Mouse (Mus musculus) skeletal muscle tissue, adult 2 months (tissue): ENCODE measurements around the gene Miip.
"Not testable (repeated sequence)": the region's sequence is repeated elsewhere in the genome, so short reads cannot be mapped to it uniquely, and the experiment has no call there.

ENCODE experiments used
- DNase-seq: peaks from one replicate; pipeline ENCODE4 v3.0.0-alpha.2; 2012; ENCODE audit warnings: low read depth, low spot score

The Miip gene

DNA sequence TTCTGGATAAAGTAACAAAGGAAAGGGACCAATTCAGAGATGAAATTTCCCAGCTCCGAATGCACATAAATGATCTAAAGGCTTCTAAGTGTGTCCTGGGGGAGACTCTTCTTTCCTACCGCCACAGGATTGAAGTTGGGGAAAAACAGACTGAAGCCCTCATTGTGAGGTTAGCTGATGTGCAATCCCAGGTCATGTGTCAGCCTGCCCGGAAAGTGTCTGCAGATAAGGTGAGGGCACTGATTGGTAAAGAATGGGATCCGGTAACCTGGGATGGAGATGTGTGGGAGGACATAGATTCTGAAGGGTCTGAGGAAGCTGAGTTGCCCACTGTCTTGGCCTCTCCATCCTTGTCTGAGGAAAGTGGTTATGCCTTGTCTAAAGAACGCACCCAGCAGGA, 622 bp upstream of the Miip start:
- DNase-seq: no peak

DNA sequence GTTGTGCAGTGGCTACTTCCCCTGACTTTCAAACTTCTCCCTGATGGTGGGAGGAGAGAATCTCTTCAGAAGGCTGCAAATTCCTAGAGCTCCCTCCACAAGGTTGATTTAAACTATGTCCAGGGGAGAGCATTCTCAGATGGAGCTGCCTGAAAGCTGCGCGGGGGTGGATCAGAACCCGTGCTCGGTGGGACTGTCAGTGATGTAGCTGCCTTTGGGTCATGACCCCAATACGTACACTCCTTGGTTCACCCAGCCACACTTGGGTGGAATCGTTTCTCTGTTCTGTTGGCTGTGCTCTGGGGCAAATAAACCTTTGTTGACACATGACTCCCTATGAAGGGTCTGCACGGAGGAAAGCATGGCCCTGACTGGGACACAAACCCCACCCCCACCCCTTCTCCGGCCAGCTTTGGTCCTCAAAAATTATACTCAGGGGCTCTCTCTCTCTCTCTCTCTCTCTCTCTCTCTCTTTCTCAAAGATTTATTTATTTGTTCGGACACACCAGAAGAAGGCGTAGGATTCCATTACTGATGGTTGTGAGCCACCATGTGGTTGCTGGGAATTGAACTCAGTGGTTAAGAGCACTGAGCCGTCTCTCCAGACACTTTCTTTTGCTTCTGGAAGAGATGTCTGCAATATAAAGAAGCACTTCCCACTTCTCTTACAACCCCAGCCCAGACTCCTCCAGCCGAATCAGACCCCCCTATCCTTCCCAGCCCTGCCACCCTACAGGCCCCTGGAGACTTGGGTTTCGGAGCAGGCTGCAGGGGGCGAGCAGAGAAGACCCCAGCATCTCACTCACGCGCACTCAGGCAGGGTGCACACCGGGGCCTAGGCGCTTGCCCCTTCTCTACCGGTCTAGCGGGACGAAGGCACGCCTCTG, 810 bp downstream of the Miip start:
- no peak for DNase-seq

DNA sequence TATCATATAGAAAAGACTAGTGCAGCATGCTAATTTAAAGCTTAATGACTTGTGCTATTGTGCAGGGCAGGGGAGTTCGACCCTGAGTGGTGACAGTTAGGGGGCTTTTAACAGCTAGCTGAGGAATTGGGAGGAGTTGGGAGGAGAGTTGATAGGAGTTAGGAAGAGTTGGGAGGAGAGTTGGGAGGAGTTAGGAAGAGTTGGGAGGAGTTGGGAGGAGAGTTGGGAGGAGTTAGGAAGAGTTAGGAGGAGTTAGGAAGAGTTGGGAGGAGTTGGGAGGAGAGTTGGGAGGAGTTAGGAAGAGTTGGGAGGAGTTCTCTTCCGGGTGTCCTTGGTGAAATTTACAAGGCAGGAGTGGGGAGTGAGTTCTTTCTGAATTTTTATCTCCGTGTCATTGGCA, 1.8 kb downstream of the Miip start:
- not testable (repeated sequence) for DNase-seq

DNA sequence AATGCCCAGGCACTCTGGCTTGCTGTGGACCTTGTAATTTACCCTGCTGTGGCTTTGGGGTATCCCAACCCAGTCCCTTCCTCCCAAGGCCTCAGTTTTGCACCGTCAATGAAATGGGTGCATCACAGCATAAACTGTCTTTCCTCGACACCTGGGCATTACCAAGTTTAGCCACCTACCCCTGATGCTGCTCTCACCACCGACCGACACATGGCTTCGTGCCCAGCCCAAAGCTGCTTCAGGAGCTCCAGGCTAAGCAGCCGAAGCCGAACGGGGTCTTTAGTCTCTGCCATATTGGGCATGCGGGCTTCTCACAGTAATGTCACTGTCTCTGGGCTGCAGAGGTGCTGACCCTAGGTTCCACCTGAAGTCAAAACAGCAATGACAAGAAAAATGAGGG, 2.6 kb downstream of the Miip start:
- DNase-seq: no peak

DNA sequence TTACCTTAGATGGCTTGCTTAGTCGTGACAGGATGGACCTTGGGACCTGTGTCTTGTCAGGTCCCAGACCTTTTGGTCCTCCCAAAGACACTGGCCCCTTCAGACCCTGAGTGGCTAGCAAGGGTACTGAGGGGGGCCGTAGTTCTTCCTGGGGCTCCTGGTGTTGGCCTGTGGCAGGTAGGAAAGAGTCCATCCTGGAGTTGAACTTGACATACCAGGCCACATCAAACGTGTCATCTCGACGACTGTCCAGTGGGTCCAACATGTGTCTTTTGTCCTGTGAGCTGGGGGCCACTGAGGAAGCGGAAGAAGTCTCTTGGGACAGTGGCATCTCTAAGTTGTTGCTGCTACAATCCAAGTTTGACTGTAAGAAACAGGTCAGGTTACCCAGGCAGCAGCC, 3.0 kb downstream of the Miip start:
- DNase-seq: no peak

DNA sequence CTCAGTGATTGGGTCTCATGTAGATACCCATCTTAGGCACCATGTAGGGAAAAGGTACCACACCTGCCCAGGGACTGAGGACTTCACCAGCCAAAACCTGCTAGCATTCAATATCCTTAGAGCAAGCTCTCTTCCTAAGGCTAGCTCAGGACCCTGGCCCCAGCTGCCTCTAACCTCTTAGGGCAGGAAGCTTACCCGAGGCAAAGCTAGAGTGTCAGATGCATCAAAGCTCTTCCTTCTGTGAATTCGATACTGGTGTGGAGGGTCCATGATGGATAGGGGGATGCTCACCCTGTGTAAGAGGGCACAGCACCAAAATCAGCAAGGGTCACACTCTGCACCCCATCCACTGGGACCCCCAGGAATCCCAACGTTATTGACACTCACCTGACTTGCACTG, 6.6 kb downstream of the Miip start:
- no peak for DNase-seq

DNA sequence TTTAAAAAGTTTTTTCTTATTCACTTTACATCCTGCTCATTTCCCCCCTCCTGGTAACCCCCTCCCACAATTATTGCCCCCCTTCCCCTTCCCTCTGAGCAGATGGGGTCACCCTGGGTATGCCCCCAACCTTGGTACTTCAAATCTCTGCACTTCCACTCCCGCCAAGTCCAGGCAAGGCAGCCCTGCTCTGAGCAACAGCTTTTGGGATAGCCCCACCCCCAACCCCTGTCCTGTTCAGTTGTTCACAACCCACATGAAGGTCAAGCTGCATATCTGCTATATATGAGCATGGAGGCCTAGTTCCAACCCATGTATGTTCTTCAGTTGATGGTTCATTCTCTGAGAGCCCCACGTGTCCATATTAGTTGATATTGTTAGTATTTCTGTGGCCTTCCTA, 17.8 kb downstream of the Miip start:
- DNase-seq: no peak

DNA sequence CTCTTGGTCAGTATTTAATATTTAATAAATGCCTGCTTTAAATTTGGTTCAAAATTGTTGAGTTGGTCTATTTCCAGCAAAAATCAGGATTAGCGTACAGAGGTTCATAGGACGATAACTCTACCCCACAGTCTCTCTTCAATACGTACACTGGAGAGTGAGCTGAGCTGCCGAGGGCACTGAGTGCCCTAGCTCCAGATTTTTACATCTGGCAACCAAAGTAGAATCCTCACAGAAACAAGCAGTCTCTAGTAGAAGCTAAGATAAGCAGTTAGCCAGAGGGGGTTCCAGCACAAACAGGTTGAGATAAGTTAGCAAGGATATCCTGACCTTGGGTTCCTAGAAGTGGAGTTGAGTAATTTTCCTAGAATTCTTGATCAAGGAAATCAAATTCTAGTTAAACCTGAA, 20.0 kb downstream of the Miip start:
- DNase-seq: no peak

DNA sequence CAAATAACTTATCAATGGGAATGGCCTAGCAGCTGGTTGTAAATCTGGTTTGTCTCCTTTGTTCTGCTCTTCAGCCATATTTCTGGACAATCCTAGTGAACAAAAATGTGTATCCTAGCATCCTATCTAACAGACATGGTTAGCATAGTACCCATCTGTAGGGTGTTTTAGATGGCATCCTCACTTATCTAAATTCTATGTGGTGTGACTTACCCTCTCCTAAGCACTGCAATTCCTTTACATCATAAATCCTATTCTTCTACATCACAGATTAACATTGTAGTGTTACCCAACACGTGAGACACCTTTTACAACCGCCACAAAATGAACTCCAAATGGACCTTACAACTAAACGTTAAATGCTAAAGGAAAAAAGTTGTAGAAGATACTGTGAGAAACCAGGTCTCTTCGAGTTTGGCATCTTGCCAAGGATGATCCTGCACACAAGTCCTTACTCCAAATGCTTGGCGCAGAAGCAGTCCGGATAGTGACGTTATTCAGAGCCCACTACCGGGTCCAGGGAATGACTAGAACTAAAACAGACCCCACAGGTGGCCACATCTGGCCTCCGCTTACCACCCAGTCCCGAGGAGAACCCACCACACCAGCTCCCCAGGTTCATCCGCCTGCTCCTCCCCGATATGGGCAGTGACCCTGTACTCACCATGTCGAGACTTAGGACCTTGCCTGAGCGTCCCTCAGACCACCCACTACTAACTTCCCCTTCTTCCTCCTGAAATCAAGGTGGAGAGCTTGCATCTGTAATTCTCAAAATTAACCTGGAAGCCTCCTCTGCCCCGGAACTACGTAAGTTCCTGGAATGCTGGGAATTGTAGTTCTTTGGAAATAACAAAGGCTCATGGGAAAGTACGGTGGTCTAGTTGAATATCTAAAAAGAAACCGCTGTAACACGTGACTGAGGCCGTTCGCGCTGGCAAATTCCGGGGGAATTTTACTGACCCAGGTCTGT, 20.7 kb downstream of the Miip start, which contains the start of gene Zfp933:
Gene Zfp933 (minus strand): TSS at position 753 of the 970 bp plus-strand sequence.
- DNase-seq: peak; percentile 84

DNA sequence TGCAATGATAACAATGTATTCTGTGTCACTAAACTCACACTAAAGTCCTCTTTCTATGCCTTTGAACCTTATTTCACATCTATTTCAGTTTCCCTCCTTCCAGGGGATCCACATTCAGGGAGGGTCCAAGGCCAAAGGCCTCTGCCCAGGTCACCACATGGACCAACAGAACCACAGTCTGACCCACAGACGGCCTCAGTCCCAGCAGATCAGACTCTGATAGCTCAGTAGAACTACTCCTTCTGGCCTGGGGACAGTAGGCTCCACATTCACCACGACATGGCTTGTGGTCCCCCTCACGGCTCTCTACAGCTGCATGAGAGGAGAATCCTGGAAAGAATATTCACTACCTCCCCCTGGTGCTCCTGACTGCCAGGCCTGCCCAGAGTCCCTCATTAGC, 25.7 kb downstream of the Miip start:
- DNase-seq: no peak

DNA sequence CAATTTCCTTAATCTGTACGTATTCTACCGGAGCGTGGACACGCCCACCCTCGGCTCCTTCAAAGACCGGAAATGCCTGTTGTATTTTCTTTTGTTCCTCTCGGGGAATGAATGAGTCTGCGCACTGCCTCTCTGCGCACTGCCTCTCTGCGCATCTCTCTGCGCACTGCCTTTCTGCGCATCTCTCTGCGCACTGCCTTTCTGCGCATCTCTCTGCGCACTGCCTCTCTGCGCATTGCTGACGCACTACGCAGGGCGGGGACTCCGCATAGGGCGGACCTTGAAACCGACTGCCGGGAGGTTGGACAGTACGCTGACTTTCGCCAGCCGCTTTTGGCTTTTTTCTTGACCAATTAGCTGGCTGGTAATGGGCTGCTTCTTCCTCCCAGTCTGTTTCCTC, 29.3 kb downstream of the Miip start:
- DNase-seq: not testable (repeated sequence)

DNA sequence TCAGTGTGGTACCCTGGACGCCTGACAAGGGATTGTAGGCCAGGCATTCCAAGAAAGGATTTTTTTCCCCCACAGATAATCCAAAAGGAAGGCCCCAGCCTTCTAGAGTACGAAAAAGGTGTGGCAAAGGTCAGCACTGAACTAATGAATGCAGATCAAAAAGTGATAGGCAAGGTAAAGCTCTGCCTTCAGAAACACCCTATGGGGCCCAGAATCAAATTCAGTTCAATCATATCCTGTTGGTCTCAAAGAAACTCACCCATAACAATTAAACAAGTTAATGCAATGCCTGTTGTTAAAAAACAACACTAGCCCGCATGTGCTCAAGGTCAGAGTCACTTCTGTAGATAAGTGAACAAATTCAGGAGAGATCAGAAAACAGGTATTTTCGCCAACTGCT, 44.2 kb downstream of the Miip start:
- no peak for DNase-seq

DNA sequence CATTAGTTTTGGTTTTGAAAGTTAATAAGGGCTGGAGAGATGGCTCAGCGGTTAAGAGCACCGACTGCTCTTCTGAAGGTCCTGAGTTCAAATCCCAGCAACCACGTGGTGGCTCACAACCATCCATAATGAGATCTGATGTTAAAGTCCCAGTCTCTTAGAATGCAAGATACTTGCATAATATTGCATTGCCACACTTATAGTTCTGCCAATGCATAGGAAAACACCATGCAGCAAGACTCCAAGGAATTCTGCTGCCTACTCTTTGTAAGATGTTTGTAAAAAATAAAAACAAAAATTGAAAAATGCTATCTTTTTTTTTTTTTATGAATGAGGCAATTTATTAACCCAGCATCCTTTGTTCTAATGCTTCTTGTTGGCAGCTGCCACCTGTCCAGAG, 47.2 kb downstream of the Miip start:
- DNase-seq: not testable (repeated sequence)

DNA sequence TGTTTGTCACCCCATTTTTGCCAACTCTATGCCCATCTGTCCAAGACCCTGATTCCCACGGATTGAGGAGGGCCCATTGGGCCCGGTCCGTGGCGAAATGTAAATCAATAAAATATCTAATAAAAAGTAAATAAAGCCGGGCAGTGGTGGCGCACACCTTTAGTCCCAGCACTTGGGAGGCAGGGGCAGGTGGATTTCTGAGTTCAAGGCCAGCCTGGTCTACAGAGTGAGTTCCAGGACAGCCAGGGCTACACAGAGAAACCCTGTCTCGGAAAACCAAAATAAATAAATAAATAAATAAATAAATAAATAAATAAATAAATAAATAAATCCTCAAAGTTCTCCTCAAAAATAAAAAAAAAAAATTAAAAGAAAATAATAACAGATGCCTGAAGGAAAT, 49.0 kb downstream of the Miip start:
- not testable (repeated sequence) for DNase-seq

DNA sequence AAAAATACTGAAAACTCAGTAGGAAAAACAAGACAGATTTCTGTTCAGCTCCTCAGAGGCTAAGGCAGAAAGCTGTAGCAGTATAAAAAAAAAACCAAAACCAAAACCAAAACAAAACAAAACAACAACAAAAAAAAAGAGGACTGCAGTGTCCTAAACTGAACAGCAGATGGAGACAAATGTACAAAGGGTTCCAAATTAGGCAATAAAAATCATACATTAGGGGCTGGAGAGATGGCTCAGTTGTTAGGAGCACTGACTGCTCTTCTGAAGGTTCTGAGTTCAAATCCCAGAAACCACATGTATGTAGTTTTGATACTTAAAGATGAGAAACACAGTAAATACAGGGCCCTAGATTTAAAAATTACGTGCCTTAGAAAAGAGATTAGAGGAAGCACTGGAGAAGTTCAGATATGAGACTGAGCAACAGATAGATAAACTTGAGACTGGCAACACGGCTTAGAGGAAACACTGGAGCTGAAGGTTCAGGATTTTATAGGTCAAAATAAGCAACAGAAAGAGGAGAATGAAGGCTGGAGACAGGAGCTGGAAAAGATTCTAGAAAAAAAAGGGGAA, 53.9 kb downstream of the Miip start:
- DNase-seq: no peak

DNA sequence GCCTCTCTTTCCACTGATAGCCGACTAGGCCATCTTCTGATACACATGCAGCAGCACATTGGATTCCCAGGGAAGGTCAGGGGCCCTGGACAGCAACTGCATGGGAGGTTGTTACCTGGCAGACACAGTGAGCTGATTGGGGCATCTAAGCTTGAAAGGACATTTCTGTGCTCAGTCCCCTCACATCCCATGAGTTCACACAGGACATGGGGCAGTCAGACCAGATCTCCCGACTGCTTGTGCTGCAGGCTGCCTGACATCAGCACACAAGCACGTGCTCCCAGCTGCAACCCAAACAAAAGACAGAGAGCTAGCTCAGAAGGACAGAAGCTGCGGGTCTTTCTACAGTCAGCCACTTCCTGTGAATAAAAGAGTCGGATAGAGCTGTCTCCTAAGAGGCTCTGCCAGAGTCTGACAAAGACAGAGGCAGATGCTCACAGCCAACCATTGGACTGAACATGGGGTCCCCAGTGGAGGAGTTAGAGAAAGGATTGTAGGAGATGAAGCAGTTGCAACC, 55.3 kb downstream of the Miip start:
- DNase-seq: no peak
